Mouse (Mus musculus) frontal cortex, postnatal 14 days (tissue): ENCODE measurements at regions not wholly inside any gene's neighbourhood (a gene's known extent, or its start where the extent isn't known, plus 50 kb on each side); places are given as distances from the start of the nearest gene placed in this dataset.

ENCODE experiments used
- DNase-seq, 2 experiments: peaks; one replicate each; pipeline ENCODE4 v3.0.0; 2022; ENCODE audit warnings: low spot score in 2 of 2

- DNase-seq = no peak
Observed at GRCm38 (mm10) chr8:11145251-11145650, 137.0 kb upstream of the Irs2 start.

DNA sequence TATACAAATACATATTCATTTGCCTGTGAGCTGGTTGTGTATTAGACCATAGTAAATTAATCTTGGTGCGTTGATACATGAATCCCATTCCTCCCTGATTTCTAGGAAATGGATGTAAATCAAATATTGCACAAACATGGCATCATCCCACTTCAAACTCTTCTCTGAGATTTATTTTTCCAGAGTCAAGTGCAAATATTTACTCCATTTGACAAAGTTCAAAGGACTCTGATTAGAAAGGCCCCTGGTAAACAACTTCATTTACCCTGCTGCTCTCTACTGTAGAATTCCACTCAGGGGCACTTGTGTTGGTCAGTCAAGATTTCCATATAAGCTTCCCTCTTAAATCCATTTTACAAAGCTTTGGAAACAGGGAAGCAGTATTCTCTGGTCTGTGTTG, 132.3 kb upstream of the Irs2 start:
- DNase-seq = no peak

DNA sequence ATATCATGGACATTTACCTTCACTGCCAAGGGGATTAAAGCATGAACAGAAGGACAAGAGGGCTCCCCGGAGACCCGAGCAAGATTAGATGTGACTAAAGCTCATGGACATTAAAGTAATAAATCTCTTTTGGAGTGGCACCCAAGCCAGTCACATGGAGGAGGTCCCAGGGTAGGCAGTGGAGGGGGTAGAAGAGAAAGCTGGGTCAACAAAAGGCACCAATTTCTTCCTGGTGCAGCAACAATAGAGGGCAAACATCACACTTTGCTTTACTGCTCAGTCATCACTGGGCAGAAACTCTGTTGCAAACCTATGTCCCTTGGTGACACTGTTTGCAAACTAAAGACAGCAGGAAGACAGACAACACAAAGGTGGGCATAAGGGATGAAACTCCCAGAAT, 131.0 kb upstream of the Irs2 start:
- DNase-seq = no peak

- DNase-seq = no peak
Observed at GRCm38 (mm10) chr8:11138302-11139020, 130.2 kb upstream of the Irs2 start.

- DNase-seq = no peak
Observed at GRCm38 (mm10) chr8:11136566-11136965, 128.3 kb upstream of the Irs2 start.

DNA sequence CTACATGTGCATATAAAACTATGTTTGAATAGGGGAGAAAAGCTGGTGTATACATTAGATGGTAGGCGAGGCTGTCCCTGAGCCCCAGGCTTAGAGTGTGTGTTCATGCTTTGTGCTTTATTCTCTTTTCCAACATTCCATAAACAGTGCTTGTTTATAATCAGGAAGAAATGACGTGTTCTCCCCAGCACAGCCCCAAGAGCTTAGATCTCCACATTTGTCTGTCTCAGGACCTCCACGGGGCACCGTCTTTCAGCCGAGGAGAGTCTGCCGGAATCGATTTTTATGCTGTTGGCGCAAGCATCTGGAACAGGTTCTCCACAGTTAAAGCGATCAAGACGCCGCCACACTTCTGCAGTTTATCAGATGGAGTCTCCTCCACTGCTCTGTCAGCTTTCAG, 126.9 kb upstream of the Irs2 start:
- DNase-seq = no peak

- no peak for DNase-seq
Observed at GRCm38 (mm10) chr8:11134562-11134961, 126.3 kb upstream of the Irs2 start.

GRCm38 (mm10) chr8:11119030-11119634, 110.9 kb upstream of the Irs2 start:
- DNase-seq = no peak

DNA sequence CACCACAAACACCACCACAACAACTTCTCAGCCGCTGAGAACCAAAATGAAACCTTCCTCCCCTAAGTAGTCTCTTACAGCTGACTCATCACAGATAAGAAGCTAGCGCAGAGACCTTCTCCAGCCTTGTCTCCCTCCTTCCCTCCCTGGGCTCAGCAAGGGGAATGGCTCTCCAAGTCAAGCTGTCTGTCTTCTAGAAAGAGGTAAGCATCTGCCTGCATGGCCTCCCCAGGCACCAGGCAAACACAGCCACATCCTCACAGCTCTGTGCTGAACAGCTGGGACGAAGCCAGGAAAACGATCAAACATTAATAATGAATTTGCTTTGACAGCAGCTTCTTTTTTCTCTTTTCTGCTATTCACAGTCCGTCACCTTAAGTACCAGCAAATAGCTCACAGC, 108.3 kb upstream of the Irs2 start:
- no peak for DNase-seq

GRCm38 (mm10) chr8:11115210-11115609, 107.0 kb upstream of the Irs2 start:
- DNase-seq = no peak

DNA sequence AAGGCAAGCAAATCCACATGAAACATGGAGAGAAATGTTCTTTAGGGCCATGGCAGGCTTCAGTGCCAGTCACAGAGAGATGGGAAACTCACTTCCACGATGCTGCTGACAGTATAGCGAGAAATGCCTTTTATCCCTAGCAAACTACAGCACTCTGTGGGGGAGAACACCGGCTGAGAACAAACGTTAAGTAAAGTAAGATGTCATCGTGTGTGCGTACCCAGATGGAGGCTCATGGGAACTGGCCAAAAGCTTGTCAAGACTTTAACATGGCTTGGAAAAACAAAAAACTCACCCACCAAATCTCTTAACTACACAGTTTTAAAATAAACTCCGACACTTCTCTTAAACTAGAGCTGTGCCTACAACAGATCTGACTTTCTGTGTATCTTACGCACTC, 106.3 kb upstream of the Irs2 start:
- DNase-seq = no peak

DNA sequence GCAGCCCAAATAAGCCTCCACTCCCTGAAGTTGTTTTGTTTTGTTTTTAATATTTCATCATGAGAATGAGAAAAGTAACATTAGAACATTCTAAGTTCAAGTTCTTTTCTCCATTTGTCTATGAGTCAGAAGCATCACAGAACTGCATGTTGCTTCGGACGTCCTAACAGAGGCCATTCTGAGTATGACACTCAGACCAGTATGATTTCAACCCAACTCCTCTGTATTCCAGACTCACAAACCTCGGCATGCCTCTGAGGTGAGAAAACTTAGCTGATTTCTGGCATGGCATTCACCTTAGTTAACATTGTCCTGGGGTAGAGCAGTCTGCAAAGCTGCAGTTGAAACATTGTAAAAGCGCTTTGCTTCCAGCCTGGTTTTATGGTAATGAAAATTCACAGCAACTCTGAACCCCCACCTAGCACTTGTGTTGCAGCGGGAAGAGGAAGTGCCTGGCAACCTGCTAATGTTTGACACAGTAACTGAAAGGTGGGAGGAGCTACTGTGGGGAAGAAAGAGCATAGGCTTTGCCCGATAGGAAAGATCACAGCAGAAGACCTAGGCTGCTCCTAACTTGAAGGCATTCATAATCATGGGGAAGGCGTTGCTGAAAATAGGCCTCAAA, 104.8 kb upstream of the Irs2 start:
- no peak for DNase-seq

DNA sequence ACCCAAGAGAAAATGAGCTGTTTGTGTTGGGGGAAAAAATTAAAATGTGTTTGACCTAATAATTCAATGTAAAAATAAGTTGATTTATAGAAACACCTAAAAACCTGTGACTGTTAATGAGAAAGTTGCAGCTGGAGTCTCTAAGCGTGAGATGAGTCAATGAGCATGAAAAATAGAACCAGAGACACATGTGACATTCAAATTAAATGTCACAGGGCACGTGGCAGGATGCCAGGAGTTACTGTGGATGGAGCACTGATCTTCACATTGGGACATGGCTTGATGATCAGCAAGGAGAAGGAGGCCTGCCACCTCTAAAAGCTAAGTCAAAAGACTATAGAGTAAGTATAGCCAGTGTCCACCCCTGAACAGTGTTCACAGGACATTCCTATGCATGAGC, 103.7 kb upstream of the Irs2 start:
- DNase-seq = no peak

DNA sequence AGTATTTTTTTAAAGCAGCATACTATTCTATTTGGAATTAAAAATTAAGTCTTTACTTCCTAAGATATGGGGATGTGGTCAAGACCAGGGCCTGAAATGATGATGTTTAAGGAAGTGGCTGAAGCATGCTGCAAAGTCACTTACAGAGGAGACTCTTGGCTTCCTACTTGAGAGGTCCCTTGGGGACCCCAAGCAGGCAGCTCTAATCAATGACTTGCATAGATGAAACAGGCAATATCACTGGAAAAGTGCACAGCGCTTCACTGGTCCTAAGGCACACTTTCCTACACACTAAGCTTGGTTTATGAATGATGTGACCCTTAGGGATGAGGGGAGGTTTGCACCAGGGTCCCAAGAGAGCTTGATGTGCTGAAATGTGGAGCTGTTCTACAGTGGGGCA, 99.2 kb upstream of the Irs2 start:
- DNase-seq = no peak

GRCm38 (mm10) chr8:11107021-11107420, 98.8 kb upstream of the Irs2 start:
- no peak for DNase-seq

- DNase-seq = no peak
Observed at GRCm38 (mm10) chr8:11103745-11104607, 95.7 kb upstream of the Irs2 start.

DNA sequence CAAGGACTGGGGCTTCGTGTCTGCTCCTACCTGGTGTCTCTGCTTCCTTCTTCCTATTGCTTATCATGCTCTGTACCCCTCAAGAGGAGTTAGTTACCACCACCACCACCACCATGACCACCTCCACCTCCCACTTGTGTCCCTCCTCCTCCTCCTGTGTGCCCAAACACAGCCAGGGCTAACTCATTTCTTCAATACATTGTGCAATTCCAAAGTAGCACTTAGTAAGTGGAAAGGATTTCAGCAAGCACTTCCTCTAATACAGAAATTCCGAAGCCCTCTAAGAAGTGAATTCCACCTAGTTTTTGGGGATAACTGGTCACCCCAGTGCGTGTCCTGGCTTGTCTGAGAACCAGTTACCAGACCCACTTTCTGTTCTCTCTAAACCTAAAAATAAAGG, 92.1 kb upstream of the Irs2 start:
- DNase-seq = no peak

DNA sequence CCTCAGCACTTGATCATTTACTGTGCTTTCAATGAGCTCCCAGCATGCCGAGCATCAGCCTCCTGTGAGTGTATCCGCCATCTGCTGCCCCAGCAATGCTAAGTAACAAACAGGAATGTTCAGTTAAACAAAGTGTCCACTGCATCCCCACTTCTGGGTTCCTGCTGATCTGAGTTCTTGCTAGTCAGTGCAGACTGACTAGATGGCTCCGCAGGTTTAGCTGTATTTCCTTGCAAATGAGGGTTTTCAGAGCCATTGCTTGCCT, 91.3 kb upstream of the Irs2 start:
- no peak for DNase-seq

DNA sequence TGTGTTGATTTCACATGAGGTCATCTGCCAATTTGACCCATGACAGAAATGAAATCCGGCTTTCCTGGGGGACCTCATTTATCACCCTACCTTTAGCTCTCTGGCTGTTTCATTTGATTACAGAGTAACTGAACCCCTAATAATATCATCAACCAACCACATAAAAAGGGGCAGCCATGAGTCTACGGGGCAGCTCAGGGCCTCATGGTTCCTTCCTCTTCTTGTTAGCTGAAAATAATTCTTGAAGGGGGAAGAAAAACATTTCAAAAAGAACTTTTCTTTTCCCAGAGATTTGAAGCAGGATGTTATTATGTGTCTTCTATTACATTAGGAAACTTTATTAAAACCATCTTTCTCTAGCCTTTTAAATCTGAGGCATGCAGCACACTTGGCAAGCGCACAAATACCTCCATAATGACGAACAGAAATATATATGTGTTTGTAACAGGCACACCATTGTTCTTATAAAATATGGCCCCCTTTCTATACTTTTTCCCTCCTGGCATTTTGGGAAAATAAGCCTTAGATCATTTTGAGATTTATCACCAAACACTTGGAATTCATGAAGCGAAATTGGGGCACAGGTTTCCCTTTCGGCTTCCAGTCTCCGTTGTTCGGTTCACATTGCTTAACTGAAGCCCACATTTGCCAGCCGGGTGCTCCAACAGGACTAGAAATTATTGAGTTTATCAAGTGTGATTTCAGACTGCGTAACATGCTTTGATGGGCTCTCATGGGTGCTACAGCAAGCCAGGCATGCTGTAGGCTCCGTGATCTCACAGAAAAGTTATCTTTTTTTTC, 90.7 kb upstream of the Irs2 start:
- DNase-seq = no peak

- no peak for DNase-seq
Observed at GRCm38 (mm10) chr8:11098228-11098778, 90.0 kb upstream of the Irs2 start.

- DNase-seq = no peak
Observed at GRCm38 (mm10) chr8:11097813-11098212, 89.6 kb upstream of the Irs2 start.

DNA sequence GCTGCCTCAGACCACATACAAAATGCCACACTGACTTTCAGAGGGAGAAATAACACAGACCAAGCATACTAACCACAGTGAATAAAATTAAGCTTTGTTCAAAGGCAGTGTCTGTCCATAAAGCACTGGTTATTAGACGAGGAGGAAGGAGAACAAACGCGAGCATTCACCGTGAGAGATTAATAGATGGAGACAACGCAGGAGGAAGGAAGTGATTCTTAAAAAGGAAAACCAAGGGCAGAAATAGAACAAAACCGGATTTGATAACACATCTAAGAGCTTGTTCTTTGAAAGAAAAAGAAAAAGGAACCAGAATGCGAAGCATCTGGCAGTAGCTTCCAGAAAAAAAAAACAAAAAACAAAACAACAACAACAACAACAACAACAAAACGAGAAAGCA, 86.3 kb upstream of the Irs2 start:
- DNase-seq = no peak
